In genomic region chr5:144514738-144515137, GRCm38 (mm10) we compare ENCODE assay signal across 12 mouse cellular contexts. TPM values are rescaled to one million over a fixed set of nuclear protein-coding genes. Genes with fewer than 3 reads are reported as not detected.
DNase-seq lines count a peak whose midpoint lies in the region; ATAC-seq and TF ChIP-seq lines count a peak whose summit lies in the region.
"Had no signal": no experiment of that assay in that cellular context is flagged by ENCODE, and none has a peak within 500 bp of the region (broad histone marks: within the 10 kb centered on the region; RNA-seq: fewer than 3 reads in every experiment).

No protein-coding gene starts in this region.

- no peak overlapping the region for H3K4me3 ChIP-seq in hindbrain, postnatal 0 days (ENCODE audit: low read length)
- H3K4me3 ChIP-seq in hindbrain, embryonic 13.5 days, result no peak overlapping the region
- no peak overlapping the region for H3K4me3 ChIP-seq in embryonic facial prominence, embryonic 11.5 days (ENCODE audit: low read depth, low read length)
- H3K4me3 ChIP-seq: hindbrain, embryonic 12.5 days had no signal

- peak; percentile 47 for TF ChIP-seq CTCF in hindbrain, postnatal 0 days (IDR thresholded peaks at IDR 0.05; ENCODE audit: low read depth)

- H3K9me3 ChIP-seq in hindbrain, postnatal 0 days (ENCODE audit: low read length), result no peaks in the 10 kb centered on the region
- H3K9me3 ChIP-seq in hindbrain, embryonic 13.5 days, result no peaks in the 10 kb centered on the region
- H3K9me3 ChIP-seq in embryonic facial prominence, embryonic 11.5 days (replicated peaks; ENCODE audit: control insufficient read depth, low read length), result no peaks in the 10 kb centered on the region
- H3K9me3 ChIP-seq: hindbrain, embryonic 12.5 days had no signal

- H3K27ac ChIP-seq in hindbrain, postnatal 0 days, result no peak overlapping the region
- H3K27ac ChIP-seq in hindbrain, embryonic 13.5 days, result no peak overlapping the region
- no peak overlapping the region for H3K27ac ChIP-seq in embryonic facial prominence, embryonic 11.5 days (replicated peaks; ENCODE audit: low read depth, low read length)
- H3K27ac ChIP-seq: hindbrain, embryonic 12.5 days had no signal

- H3K27me3 ChIP-seq in hindbrain, postnatal 0 days (ENCODE audit: insufficient read depth, low read length), result no peaks in the 10 kb centered on the region
- H3K27me3 ChIP-seq in hindbrain, embryonic 13.5 days, result no peaks in the 10 kb centered on the region
- no peaks in the 10 kb centered on the region for H3K27me3 ChIP-seq in embryonic facial prominence, embryonic 11.5 days (ENCODE audit: control insufficient read depth, insufficient read depth, low read length)

- H3K36me3 ChIP-seq in hindbrain, postnatal 0 days (ENCODE audit: insufficient read depth, low read length), result no peaks in the 10 kb centered on the region
- H3K36me3 ChIP-seq in hindbrain, embryonic 13.5 days, result no peaks in the 10 kb centered on the region
- no peaks in the 10 kb centered on the region for H3K36me3 ChIP-seq in embryonic facial prominence, embryonic 11.5 days (replicated peaks; ENCODE audit: control insufficient read depth, insufficient read depth, low read depth, low read length)
- H3K36me3 ChIP-seq: hindbrain, embryonic 12.5 days had no signal

- no peak for ATAC-seq in hindbrain, postnatal 0 days
- no peak for ATAC-seq in hindbrain, embryonic 13.5 days (ENCODE audit: low FRiP score)
- ATAC-seq in embryonic facial prominence, embryonic 11.5 days (replicated peaks; ENCODE audit: insufficient number of reproducible peaks, low FRiP score, low TSS enrichment, low read depth), result no peak
- no peak for ATAC-seq in monocyte, adult 5-6 weeks (replicated peaks; ENCODE audit: insufficient number of reproducible peaks, low FRiP score, low TSS enrichment, poor library complexity, severe bottlenecking)

- H3K9ac ChIP-seq in hindbrain, postnatal 0 days (replicated peaks; ENCODE audit: low read length), result no peak overlapping the region
- no peak overlapping the region for H3K9ac ChIP-seq in hindbrain, embryonic 13.5 days
- no peak overlapping the region for H3K9ac ChIP-seq in embryonic facial prominence, embryonic 11.5 days (replicated peaks; ENCODE audit: low read length)
- H3K9ac ChIP-seq: hindbrain, embryonic 12.5 days had no signal

- H3K4me1 ChIP-seq in hindbrain, postnatal 0 days (ENCODE audit: insufficient read depth, low read length), result no peaks in the 10 kb centered on the region
- 0 out of 2 replicates have a peak, but pooled peaks cover 3% of the 10 kb centered on the region for H3K4me1 ChIP-seq in hindbrain, embryonic 13.5 days (replicated peaks)
- H3K4me1 ChIP-seq in embryonic facial prominence, embryonic 11.5 days (ENCODE audit: control insufficient read depth, insufficient read depth, low read length), result no peaks in the 10 kb centered on the region

- H3K4me2 ChIP-seq in hindbrain, postnatal 0 days (ENCODE audit: low read depth, low read length), result no peak overlapping the region
- no peak overlapping the region for H3K4me2 ChIP-seq in hindbrain, embryonic 13.5 days
- H3K4me2 ChIP-seq in embryonic facial prominence, embryonic 11.5 days (ENCODE audit: low read depth, low read length), result no peak overlapping the region
- H3K4me2 ChIP-seq: hindbrain, embryonic 12.5 days had no signal

- WGBS in hindbrain, postnatal 0 days, result 62% methylated on average over 6 of the region's 6 CpGs
- WGBS in hindbrain, embryonic 13.5 days, result 70% methylated on average over 6 of the region's 6 CpGs
- WGBS in embryonic facial prominence, embryonic 11.5 days, result 58% methylated on average over 6 of the region's 6 CpGs

- DNase-seq in hindbrain, postnatal 0 days (ENCODE audit: low spot score), result no peak
- peak; percentile 11 for DNase-seq in thymus, postnatal 4 days
- no peak for DNase-seq in thymus, postnatal 10 days (ENCODE audit: low spot score in 2 of 2)
- peak; percentile 38 for DNase-seq in embryonic facial prominence, embryonic 11.5 days (ENCODE audit: low spot score)
- no peak for DNase-seq in spleen, adult 18-20 months
- DNase-seq in frontal cortex, postnatal 36 days (ENCODE audit: low spot score in 2 of 2), result no peak
- DNase-seq: gastrocnemius, postnatal 10 days; layer of hippocampus, adult 9-11 months; lung, postnatal 36 days had no signal

RNA-seq across cellular contexts. Expression of gene Nptx2, which starts 31.0 kb away (rescaled TPM):
- total RNA-seq in hindbrain, postnatal 0 days (2014; rRNA removed), result 36.1 and 38.2 TPM in 2 replicates
- 7.6 and 7.8 TPM in 2 replicates for polyA plus RNA-seq in hindbrain, postnatal 0 days (2015; fragmentation: Nextera tagmentation; extraction: Ambion mirVana)
- polyA plus RNA-seq in hindbrain, embryonic 13.5 days (2015; fragmentation: Nextera tagmentation; extraction: Ambion mirVana), result 2.4 and 2.7 TPM in 2 replicates
- 0.67 and 1.4 TPM in 2 replicates for polyA plus RNA-seq in embryonic facial prominence, embryonic 11.5 days (2014; fragmentation: Nextera tagmentation; extraction: Ambion mirVana)
- total RNA-seq in monocyte, adult 5-6 weeks (2017), result not detected in 3 replicates

Comparison
In these comparisons a context has a peak if more than half of its experiments do, and no peak if none do; other contexts are left out.
1. DNase-seq: peak in thymus, postnatal 4 days (single experiment) and embryonic facial prominence, embryonic 11.5 days (single experiment); none in hindbrain, postnatal 0 days (single experiment), thymus, postnatal 10 days (0 of 2), spleen, adult 18-20 months (0 of 2) and frontal cortex, postnatal 36 days (0 of 2).